Mouse (Mus musculus) ovary, adult 18-20 months (tissue): ENCODE measurements at regions not wholly inside any gene's neighbourhood (a gene's known extent, or its start where the extent isn't known, plus 50 kb on each side); places are given as distances from the start of the nearest gene placed in this dataset.

ENCODE experiments used
- DNase-seq: peaks from one replicate; pipeline ENCODE4 v3.0.0; 2022; ENCODE audit warnings: low spot score, mixed read lengths

DNA sequence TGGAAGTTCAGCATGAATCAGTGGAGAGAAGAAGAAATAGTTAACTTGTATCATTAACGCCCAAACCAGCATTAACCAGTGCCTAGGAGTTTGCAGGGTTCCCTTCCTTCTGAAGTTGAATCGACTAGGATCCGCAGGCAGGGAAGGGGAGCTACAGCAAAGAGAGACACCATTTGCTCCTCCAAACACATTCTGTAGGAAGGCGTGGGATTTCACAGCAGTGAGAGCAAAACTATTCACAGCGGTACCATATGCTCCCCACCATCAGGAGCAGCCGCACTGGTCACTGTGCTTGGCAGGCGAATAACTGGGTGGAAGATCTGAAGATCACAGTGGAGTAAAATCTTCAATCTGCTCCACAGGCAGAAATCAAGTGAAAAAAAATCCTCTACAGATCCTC is 610.3 kb downstream of the Lmo4 start:
- DNase-seq = no peak

DNA sequence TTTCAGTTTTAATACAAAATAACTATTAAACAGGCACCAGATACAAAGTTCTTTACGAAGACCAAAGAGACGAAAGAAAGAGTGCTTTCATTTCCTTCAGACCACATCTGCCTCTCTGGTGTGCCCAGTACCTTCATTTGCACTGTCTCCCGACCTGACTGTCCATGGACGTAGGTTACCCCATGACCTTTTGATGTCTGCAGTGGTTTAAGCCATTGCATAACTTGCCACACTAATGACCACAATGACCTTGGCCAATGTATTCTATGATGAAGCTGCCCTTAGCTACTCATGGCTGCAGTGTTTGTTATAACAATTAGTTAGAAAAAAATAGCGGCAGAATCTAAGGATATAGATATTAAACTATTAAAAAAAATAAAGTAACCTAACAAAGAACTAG is 618.4 kb downstream of the Lmo4 start:
- no peak for DNase-seq

DNA sequence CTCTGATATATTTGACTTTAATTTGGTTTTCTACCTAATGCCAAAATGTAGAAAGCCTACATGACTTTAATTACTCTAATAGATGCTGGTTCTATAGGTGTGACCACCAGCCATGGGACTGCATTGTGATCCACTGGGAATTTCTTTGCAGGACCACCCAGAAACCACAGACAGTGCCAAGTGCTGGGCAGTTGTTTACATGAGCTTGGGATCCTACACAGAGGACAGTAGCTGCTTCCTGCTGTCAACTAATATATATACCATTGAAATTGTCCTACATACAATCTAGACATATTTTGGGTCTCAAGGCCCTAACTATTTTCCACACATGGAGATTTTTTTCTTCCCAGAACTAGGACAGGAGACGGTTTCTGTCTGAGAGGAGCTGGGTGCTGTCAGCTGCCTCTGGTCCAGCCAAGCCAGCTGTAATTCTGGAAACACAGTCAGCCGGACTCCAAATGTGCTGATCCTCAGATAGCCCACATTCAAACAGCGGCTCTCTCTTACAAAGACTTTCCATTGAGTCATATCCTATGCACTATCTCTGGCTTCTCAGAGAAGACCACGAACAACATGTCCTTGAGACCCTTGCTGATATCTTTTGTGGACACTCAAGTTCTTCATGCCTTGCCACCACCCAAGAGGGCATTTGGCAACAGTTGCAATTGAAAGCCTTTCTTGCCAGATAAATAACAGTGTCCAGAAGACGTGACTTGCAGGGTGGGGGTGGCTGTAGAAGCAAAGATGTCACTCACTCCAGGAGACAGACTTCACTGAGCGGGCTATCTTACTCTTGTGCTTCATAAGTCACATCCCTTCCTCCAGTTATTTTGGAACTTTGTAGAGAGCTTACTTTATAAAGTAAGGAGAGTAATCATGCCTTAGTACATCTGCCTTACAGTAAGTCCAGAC is 620.1 kb downstream of the Lmo4 start:
- DNase-seq = no peak

DNA sequence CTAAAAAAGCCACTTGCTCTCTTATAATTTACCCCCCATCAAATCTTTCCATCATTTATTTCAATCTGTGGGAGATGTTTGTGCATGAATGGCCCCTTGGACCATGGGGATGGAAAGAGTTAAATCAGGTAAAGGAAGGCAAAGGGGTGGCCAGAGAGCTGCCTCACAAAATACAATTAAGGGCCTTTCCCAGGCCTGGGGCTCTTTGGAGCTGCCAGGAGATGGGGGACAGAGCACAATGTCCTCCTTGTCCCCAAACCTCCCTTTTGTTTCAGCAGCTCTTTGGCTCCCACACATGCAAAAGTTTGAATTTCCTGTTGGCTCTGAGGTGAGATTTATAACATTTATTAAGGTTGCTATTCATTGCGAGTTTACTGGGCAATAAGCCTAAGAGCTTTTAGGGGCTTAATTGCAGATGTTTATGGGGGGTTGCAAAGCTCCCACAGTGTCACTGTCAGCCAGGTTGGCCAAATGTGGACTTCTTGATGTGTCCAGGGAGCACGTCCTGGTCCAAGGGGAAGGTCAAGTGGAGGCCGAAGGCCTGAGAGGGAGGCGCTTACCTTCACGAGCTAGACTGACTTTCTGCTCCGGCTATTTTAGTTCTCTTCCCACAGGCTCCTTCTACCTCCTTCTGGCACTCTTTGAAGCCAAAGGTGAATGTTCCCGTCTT is 628.5 kb downstream of the Lmo4 start:
- DNase-seq = no peak

DNA sequence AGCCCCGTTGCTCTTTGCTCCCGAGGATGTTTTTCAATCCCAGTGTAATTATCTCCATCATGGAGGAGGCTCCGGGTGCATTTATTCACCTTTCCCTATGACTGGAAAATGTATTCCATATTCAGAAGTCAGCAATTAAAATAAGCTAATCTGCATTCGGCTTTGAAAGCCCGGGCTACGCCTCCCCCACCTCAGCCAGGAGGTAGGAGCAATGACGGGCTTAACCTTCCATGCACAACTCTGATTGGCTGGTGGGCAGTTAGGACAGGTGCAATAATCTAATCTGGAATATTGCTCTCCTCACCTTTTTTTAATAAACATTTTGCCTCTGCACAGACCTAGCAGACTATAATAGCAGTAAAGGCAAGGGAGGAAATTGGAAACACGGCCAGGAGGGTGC is 629.3 kb downstream of the Lmo4 start:
- no peak for DNase-seq

DNA sequence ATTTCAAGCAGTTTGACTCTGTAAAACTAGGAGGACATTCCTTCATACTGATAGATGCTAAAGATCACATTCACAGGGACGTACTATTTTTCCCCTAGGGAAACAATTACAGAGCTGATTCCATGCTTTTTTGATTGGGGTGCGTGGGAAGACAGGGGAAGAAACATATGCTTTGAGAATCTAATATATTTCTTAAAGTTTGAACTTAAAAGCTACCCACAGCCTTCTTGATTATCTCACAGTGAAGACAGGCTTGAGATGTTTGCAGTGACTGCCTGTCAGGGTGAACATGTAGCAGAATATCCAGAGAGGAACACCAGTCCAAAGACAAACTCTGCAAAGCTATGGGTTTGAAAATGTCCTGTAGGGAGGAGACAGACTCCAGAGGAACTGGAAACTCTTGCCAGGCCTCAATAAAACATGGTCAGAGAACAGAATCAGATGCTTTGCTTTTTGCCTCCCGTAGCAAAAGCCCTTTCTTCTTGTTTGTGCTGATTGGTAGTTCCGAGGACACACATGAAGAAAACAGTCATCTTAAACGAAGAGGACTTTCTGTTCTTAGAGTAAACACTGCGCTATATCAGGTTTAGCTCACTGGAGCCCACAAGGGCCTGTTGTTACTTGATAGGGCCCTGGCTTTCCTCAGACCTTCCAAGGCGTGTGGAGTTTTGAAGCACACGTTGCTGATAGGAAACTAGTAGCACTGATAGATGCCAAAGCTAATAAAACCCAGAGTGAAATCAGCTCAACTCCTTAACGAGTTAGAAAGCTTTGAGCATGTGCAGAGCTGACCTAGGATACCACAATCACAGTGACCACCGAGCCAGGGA is 630.8 kb downstream of the Lmo4 start:
- DNase-seq = no peak

DNA sequence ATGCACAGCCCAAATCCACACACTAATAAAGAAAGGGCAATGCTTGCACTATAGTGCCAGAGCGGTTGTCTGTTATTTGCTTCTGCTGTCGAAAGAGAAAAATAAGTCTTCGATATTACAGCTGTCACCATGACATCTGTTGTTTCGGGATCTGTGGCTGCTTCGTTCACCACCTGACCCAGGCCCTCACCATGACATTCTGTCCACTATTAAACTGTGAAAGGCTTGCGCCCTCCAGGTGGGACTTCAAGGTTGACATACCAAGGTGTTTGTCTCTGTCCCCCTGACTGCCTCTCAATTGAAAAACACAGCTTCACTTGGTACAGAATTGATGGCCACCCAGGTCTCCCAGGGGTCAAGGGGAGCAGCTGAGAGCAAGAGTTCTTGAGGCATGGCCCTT is 635.1 kb downstream of the Lmo4 start:
- no peak for DNase-seq

DNA sequence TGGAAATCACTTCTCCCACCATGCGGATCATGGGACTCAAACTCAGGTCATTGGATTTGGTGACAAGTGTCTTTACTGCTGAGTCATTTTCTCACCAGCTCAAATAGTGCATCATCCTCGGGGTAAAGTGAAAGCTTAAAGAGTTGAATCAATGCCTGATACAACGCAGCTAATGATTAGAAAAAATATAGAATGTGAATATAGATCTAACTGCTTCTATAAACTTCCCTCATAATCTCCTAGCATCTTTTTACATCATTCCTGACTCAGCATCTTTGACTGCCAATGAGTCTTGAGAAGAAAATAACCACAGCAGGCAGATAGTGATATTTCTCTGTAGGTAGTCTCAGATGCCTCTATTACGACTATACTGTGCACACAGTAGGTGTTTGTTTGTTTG is 640.0 kb downstream of the Lmo4 start:
- DNase-seq = no peak

DNA sequence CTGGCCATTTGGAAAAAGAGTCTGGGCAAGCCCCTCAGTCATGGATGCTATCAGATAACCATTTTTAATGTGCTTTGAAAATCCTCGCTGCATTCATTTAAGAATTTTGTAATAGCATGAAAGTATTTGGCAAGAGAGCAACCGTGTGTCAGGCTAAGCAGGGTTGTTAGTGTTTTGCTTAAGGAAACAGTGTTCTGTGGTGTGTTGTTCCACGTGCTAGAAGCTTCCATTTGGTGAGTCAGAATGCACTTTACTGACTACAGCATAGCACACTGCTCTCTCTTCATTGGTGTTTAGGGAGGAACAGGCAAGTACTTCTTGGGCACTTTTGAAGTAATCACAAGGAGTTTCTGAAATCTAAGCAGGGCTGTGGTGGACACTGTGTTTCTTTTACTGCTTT is 661.0 kb upstream of the Pkn2 start:
- no peak for DNase-seq

DNA sequence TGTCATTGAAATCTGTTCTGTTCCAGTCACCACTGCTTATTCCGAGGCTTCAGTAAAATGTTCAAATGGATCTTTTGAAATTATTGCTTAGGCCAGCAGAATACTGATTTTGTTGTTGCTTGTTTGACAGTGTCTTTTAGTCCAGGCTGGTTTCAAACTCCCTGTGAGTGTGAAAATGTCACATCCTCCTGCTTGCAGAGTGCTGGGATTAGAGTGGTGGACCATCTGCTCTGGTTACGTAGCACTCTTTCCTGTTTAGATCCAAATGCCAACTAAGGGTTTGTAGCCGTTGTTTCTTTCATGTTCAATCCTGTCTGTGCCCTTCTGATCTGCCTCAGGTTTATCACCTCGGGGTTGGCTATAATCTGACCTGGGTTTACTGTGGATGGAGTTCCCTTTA is 646.2 kb upstream of the Pkn2 start:
- DNase-seq = no peak

DNA sequence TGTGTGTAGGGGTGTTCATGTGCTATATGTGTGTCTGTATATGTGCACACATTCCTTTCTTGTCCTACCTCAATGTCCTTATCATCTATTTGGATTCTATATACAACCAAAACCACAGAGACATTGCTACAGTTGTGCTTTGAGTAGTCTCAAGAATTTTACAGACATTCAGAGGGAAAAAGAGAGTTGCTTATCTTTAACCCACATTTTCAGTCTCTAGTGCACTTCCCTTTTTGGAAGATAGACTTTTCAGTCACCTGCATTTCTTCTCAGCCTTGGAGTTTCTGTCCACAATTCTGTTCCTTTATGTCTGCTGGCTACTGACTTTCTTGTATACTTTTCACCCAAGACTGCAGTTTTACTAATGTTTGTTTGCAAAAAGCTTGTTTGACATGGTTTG is 645.5 kb upstream of the Pkn2 start:
- no peak for DNase-seq

DNA sequence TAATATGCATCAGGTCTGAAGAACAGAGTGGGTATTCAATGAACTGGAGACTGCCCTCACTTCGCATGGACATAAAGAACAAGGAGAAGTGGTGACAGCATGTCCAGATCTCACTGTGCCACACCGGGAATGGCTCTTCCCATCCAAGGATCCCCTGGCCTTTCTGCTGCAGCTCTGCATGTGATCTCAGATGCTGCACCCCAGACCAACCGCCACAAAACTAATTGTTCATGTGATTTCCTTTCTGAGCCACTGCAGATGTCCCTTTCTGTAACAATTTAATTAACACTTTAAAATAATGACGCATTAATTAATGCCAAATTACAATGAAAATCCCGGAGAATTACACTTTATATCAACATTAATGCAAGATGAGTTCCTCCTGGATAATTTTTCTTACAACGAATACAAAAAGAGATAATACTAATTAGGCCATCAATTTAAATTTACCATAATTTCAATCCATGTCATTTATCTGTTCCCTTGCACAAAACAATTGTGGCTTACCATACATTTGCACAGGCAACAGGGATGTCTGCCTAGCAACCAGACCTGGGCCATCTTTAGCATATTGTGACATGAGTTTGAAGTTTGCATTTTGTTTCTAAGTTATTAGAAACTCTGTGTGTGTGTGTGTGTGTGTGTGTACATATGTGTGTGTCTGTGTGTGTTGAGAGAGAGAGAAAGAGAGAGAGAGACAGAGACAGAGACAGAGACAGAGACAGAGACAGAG is 630.9 kb upstream of the Pkn2 start:
- DNase-seq = no peak

DNA sequence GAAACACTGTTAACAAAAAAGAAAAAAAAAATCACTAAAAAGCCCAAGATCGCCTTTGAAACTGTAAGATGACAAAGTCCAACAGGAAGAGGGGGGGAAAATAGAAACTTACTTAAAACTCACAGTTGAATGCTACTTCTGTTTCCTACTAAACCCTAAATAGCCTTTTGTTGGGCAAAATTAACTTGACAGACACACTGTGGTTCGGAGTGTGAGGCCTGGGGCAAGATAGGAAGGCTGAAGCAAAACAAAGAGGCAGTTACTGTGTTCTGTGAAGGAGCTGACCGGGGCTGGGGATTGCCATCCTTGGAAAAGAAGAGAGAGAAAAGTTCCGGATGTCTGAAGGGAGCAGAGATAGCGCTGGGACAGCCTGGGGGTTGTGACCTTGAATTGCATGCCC is 627.7 kb upstream of the Pkn2 start:
- DNase-seq = no peak

DNA sequence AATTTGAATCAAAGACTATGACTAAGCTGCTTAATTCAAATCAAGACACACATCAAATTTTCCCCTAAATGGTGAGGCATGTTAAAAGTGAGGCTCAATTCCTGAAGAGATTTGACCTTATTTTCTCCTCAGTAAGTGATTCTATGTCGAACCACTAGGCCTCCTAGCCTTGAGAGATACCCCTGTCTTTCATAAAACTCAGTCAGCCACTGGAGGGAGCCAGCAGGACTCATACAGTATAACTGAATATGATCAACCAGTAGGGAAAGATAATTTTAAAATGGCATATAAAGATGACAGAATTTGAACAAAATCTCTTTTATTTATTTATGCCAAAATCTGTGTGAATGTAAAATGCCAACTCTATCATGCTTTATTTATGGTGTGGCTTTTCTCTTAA is 626.5 kb upstream of the Pkn2 start:
- DNase-seq = no peak

DNA sequence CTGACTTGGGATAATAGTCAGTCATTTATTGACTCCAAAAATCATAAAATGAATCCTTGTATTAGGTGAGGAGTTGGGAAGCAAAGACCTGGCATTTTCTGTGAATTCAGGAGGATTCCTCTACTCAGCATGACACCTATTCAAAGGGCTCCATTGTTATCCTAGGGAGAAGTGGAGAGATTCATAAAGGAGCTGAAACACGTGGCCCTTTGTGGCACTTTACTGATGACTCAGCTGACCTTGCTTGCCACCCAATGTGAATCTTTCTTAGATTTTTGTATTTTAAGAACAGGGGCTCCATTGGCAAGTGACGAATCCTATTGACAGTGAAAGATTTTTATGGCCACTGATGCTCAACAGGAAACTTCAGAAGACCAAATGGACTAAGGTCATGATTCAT is 619.2 kb upstream of the Pkn2 start:
- DNase-seq = no peak

DNA sequence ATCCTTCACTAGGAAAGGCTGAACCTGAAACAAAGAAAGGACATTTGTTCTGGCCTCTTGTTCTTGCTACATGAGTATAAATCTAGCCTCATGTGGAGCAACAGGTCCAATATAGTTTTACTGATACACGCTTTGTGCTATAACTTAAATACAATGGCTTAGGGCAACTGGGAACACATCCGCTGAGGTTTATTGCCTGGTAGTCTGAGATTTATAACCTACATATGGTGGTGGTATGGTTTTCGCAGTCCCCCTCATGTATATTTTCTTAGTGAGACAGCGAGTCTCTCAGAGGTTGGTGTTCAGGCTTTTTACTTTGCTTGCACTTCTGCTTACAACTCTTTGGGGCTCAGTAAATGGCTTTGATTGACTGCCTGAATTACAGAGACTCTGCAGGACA is 613.6 kb upstream of the Pkn2 start:
- no peak for DNase-seq

DNA sequence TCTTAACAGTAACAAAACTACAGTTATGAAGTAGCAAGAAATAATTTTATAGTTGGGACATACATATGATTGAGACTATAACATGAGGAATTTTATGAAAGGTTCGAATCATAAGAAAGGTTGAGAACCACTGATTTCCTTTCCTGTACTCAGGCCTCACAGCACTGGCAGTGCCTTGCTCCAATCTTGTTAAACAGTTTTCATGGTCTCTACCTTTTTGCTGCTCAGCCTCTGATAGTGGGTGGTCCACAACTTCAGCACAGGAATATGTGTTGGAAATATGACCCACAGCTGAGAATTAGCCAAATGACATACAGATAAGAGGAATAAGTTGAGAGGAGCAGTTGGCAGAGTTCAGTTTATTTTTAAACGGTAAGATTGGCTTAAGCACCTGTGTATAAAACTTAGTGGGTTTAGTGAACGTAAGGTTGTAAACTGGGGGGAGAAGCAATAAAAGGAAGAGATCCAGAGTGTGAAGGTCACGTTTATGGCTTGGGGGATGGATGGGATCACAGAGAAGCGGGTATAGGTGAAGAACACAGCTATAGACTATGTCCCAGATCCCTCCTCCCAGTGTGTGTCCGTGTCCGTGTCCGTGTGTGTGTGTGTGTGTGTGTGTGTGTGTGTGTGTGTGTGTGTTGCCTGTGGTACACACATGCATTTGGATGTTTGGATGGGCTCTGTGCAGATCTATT is 596.3 kb upstream of the Pkn2 start:
- no peak for DNase-seq

DNA sequence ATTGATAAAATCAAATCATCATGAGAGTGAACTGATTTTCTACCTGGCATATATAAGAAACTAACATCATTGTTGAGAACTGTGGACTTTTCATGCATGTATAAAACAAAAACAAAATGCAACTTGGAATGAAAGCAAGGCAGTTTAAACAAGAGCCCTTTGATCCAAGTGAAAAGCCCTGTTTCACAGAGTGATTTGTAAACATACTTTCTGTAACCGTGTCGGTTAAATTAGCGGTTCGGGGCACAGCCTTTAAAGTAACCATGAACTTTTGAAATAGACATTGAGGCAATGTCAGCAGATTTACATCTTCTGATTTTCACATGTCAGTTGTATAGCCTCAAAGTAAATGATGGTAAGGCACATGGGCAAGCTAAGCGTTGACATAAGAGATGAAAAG is 593.7 kb upstream of the Pkn2 start:
- no peak for DNase-seq

DNA sequence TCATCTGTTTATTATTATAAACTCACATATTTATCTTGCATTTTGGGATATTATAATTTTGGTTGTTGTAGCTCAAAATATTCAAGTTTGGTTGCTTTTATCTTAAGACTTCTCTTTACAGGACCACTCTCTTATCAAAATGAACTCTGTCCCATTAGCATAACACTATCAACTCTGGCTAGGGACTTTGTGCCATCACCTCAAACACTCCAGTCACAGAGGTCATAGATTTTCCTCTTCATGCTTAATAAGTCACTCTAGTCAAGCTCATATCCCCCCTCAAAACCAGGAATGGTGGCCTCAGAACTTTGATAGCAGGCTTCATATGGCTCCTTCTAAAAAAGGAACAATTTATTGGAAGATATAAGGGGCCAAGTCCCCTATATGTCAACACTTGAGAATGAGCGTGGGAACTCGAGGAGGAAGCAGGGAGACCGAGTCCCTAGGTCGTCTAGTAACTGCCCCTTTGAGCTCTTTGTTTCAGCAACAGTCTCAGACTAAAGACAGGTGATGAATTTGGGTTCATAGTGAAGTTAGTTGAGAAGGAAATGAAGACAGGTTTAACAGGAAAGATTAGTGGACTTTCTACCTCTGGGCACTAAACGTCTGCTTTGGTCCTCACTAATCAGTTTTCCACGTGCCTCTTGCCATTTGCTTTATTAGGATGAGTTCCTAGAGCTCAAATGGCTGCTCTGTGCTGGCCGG is 565.4 kb upstream of the Pkn2 start:
- DNase-seq = no peak

DNA sequence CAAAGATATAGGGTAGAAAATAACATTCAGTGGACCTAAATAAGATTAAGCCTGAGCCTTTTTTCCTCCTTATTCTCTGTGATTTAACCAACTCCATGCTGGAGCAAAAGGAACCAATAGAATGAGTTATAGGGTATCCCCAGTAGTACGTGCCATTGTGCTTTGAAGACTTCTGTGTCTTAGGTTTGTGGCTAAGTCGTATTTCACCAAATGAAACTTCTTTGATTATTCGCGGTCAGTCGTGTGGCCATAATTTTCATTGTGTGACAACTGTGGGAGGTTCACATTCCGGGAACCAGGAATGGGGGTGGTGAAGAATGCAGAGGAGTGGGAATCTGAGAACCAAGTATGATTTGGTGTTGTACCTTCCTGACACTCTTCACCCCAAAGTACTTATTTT is 535.6 kb upstream of the Pkn2 start:
- no peak for DNase-seq

DNA sequence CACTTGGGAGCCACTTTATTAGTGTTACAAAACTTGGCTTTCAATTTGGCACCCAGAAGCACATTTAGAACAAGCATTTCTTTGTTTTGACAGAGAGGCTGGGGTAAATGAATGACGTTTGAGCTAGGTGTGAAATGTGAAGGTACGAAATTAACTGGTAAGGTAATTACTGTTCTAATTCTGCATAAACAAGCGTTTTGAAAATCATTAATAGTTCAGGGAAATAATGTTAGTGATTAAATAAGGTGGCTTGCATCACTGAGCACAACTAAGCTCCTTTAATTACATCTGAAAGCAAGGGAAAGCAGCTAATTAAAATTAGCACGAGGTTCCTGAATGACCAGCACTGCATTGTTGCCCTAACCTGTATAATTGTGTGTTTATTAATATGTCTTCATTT is 529.9 kb upstream of the Pkn2 start:
- no peak for DNase-seq
